Mouse (Mus musculus) right cerebral cortex, postnatal 10 days (tissue): ENCODE data around the gene Gm20388.

Source experiments
- DNase-seq, 2 experiments: peaks; one replicate each; pipeline ENCODE4 v3.0.0; 2021; ENCODE audit warnings: low spot score in 2 of 2

Gm20388 gene

DNA sequence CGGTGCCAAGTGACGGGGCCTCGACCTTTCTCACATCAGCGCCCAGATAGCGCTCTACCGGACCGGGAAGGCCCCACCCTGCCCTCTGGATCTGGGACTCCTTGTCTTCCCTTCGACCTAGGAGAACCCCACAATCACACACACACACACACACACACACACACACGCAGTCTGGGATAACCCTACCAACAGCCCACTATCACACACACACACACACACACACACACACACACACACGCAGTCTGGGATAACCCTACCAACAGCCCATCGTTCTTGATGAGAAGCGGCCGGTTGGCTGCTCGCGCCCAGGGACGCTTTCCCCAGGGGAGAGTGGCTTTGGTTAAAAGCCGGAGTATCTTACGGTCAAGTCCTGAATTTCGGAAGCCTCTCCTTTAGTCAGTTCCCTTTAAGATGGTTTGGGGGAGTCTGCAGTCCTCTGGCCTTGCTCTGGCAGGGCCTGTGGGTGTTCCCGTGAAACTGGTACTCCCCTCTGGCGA lies 3422.5 kb downstream of the Gm20388 start:
- DNase-seq, result peak in 1 of 2 experiments; percentile 48

- peak; percentile 64 to 72 for DNase-seq
Observed at GRCm38 (mm10) chr8:123333864-123334263, 3423.2 kb downstream of the Gm20388 start.

DNA sequence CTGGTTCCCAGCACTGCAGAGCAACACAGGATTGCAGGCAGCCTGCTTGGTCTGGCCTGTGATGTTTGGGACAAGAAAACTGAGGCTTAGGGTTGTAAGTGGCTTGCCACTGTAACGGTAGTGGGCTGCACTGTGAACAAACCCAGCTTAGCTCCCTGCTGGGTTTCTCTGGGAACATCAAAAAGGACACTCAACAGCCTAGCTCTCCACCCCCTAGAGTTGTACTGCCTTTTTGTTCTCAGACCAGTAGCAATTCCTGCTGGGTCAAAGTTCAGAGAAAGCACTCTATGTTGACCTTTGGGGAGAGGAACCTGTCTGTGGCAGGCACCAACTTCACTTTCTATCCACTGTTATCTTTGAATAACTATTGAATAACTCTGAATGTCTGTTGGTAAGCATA lies 3423.8 kb downstream of the Gm20388 start:
- DNase-seq, result no peak

- DNase-seq, result no peak
Observed at GRCm38 (mm10) chr8:123337475-123337874, 3426.8 kb downstream of the Gm20388 start.

DNA sequence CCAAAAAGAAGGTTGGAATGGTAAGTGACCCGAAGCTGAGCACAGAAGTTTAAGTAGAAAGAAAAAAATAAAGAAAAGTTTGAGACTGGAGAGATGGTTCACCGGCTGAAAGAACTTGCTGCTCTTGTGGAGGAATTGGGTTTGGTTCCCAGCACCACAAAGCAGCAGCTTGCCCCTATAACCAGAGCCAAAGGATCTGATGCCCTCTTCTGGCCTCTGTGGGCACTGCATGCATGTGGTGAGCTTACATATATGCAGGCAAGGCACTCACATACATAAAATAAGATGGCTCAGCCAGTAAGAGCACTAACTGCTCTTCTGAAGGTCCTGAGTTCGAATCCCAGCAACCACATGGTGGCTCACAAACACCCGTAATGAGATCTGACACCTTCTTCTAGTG lies 3429.4 kb downstream of the Gm20388 start:
- DNase-seq, result no peak

DNA sequence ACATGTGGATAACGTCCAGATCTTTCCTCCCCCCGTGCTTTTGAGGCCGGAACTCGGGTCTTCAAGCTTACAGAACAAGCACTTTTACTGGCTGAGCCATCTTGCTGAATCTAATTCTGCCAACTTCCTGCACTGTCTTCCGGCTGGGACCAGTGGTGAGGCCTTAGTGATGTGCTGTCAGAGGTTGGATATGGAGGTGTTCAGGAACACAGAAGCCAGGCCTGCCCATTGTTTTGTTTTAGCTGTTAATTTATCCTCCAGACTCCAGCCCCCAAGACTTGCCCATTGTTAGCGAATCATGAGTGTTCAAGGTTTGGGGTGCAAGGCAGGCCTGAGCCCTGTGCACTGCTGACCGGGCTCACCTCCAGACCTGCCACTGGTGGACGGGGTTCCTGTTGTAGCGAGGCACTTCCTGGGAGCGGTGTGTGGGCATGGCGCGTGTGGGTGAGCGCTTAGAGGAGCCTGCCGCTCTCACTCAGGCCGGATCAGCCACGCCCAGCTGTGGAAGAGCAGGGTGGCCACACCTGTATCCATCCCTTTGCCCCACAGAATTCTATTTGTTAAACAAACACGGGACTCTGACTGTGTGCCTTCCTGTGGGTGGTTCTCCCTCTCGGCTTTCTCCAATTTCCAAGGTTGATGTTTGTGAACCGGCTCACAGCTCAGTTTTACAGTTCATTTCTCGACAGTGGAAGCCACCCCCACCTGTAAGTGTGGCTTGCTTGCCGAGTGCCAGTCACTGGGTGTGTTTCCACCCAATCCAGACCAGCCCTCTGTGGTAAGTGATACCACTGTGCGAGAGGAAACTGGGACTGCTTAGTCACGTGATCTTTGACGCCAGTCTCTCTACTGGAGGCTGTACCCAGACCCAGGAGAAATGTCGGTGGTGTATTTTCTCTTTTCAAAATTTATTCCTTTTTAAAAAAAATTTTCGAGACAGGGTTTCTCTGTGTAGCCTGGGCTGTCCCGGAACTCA lies 3430.7 kb downstream of the Gm20388 start:
- DNase-seq, result no peak

GRCm38 (mm10) chr8:123342253-123342652 lies 3431.6 kb downstream of the Gm20388 start:
- no peak for DNase-seq

DNA sequence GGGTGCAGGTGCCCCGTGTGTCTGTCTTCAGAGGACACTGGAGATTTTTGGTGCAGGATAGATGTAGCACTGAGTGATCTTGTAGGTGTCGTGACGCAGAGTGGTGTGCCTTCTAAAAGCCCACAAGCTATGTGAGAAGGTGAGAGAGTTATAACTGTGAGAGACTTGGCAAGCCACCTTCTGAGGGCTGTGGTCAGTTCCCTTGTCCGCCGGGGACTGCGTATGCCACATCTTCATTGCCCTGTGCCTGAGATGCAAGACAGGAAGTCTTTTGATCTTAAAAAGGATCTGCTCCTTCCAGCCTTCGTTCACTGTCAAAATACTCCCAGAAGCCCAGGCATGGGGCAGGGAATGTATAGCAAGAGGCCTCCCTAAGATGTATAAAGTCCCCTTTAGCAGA lies 3432.3 kb downstream of the Gm20388 start:
- no peak for DNase-seq

DNA sequence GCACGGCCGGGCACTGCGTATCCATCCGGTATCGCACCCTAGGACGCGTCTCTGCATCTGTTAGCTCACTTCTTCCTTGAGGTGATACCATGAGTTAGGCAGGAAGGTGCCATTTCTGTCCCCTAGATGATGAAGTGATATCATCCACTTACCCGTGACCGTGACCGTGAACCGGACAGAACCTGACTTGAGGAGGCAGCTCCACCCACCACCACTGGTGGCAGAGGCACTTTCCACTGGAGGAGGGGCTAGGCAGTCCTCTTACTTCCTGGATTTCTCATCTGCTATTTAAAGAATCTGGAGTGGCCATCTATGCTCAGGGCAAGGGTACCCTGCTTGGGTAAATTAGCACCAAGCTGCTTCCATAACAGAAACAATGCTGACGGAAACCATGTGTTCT lies 3432.8 kb downstream of the Gm20388 start:
- no peak for DNase-seq

DNA sequence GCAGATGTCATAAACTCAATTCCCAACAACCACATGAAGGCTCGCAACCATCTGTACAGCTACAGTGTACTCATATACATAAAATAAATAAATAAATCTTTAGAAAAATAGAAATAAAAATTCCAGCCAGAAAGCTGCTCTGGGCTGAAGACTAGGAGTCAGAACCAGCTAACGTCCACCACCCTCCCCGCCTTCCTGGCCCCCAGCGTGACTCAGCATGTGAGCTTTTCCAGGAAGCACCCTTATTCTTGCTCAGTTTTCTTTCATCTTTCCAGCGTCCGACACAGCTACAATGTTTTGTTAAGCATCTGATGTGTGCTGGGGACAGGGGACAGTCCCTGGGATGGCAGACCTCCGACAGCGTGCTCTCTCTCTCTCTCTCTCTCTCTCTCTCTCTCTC lies 3434.5 kb downstream of the Gm20388 start:
- DNase-seq, result no peak

DNA sequence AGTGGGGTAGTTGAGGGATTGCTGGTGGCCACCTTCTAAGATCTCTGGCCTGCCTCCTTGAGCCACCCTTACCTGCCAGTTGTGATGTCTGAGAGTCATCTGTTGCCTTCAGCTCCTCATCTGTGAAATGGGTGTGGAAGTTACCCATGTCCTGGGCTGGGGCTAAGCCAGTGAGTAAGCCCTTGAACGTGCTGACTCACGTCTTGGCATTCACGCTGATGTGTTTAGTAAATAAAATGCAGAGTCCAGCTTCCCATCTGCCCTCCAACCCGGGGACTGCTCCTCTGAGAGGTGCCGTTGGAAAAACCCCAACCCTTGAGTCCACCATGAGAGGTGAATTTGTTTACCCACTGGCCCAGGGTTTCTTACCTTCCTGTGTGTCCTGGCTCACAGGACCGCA lies 3435.2 kb downstream of the Gm20388 start:
- DNase-seq, result no peak

GRCm38 (mm10) chr8:123347293-123347692 lies 3436.7 kb downstream of the Gm20388 start:
- DNase-seq, result no peak

DNA sequence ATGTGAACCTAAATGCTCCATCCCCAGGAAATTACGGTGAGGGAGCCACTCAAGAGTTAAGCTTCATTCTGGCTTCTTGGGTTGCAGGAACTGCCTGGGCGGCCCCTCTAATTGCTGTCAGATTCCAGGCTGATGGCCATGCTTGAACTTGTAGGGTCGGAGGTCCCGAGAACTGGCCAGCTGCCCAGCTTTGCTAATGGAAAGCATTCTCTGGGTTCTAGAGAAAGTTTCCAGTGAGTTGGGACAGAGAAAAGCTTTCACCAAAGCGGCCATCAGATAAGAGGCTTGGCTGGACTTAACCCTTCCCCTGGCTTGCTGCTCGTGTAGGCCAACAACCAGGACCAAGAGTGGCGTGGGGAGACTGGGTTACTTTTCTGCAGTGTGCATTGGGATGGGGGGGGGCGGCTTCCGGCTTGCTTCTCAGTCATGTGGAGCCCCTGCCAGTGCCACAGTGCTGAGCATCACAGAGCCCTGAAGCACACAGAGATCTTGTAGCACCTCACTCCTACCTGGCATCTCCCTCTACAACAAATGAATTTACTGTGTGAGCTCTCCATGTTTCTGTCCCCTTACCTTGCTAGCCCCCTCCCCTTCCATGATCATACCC lies 3437.7 kb downstream of the Gm20388 start:
- DNase-seq, result peak; percentile 74

DNA sequence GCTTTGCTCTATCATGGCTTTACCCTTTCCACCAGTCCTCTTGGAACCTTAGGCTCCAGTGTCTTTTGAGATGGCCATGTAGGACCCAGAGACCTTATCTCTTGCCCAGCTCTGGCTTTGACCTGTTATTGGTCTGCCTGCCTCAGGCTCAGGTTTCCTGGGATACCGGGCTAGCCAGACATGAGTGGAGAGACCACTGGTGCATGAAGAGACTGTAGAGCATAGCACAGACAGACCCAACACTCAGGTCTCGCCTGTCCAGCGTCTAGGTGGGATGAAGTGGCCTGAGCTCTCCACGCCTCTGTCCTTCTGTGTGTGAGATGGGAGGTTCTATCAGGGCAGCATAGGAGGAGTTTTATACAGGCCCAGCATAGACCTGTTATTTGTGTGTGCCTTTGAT lies 3438.4 kb downstream of the Gm20388 start:
- DNase-seq, result no peak

- no peak for DNase-seq
Observed at GRCm38 (mm10) chr8:123352118-123352517, 3441.5 kb downstream of the Gm20388 start.

DNA sequence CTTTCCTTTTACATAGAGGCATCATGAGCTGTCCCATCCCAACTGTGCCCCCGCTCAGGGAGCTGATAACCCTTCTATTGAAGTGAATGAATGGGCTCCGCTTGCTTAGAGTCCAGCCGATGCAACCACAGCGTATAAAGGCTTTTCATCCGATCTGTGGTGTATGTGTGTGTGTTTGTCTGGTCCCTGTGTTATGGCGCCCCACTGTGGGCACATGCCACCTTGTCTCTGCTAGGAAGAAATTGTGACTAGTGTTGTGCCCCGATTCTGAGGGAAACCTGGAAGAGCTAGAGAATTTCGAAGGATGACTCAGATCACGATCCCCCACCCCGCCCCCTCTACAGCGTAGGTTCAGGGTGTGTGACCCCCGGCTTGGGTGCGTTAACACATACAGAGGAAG lies 3442.1 kb downstream of the Gm20388 start:
- peak; percentile 63 to 74 for DNase-seq

DNA sequence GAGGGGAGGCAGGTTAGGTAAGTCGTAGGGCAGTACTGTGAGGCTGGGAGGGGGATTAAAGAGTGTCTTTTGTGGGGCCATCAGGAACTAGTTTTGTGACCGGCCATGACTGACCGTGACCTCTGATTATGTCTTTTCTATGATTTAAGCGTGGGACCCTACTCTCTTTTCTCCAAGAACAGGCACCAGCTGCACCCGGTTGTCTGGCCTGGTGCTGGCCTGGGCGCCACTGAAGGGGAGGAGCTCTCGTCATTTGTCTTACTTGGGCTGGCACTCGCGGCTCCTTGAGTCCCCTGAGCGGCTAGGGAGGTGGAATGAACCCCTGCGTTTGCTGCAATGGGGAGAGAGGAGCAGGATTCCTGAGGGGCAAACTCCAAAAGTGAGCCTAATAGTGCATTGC lies 3442.6 kb downstream of the Gm20388 start:
- DNase-seq, result no peak

- DNase-seq, result peak; percentile 86
Observed at GRCm38 (mm10) chr8:123361082-123361739, 3450.6 kb downstream of the Gm20388 start.

DNA sequence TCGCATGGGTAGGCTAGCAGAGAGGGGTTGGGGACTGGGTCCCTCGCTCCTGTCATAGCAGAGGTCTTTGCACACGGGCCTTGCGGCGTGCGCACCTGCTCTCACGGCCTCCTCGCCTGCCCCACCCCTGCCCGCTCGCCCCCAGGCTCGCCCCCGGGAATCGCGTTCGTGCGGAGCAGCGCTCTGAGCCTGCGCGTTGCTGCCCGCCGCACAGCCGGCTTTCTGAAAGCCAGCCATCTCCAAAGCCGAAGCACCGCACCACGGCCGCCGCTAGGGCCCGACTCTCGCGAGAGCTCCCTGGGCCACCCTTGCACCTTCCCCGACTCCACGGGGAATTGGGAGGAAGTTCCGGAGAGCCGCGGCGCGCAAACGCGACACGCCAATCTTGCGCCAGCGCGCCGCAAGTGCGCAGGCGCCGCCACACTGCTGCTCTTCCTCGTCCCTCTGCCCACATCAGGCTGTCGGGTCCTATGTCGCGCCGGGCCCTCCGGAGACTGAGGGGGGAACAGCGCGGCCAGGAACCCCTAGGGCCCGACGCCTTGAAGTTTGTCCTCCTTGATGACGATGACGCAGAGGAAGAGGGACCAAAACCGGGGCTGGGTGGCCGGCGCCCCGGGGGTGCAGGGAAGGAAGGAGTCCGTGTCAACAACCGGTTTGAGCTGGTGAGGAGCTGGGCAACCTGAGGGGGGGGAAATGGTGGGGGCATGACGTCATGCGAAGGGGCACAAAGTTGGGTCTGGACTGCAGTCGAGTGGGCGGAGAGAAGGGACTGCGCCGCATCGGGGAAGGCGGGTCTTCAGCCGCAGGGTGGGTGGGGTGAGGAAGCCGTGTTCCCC lies 3463.0 kb downstream of the Gm20388 start, which contains the start of gene Tcf25:
Tcf25 (plus strand) TSS at position 351 of the 836 bp plus-strand sequence.
- DNase-seq, result peak; percentile 98

DNA sequence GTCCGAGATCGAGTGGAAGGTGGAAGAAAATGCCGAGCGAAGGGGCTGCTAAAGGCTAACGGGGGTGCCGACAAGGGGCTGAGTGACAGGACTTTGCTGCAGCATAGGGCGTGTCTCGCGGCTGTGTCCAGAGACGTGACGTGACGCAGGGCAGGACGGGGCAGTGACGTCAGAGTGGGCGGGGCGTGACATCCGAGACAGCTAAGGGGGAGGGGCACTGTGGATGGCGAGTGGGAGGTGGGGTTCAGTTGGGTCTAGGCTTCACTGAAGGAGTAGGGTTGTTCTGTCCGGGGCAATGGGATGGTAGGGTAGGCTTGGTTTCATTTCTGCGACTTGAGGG lies 3463.6 kb downstream of the Gm20388 start:
- peak; percentile 95 for DNase-seq

- DNase-seq, result no peak
Observed at GRCm38 (mm10) chr8:123375701-123376100, 3465.1 kb downstream of the Gm20388 start.
